Mouse (Mus musculus) neural tube, embryonic 13.5 days (tissue): Measurements from ENCODE around the gene Larp4b. TPM values are rescaled to one million over a fixed set of nuclear protein-coding genes. Genes with fewer than 3 reads are reported as not detected.

Experiments
- ATAC-seq: fragments of 200-750 bp; cut with Nextera tagmentation; 2 replicates; pipeline ENCODE4 v1.8.0; 2017; ENCODE audit warnings: low read depth, mild to moderate bottlenecking, moderate TSS enrichment, moderate library complexity
- H3K27ac ChIP-seq: fragments of 300-500 bp; sonication (generic); replicated peaks from 2 replicates; pipeline ENCODE4 v1.5.1; 2015; ENCODE audit warnings: moderate library complexity, mild to moderate bottlenecking, inconsistent platforms
- H3K27me3 ChIP-seq: fragments of 300-500 bp; sonication (generic); 2 replicates; pipeline ENCODE4 v1.6.1; 2015; ENCODE audit warnings: mild to moderate bottlenecking, inconsistent platforms
- H3K36me3 ChIP-seq: fragments of 300-500 bp; sonication (generic); 2 replicates; pipeline ENCODE4 v1.6.1; 2015; ENCODE audit warnings: mild to moderate bottlenecking, inconsistent platforms
- H3K4me1 ChIP-seq: fragments of 300-500 bp; sonication (generic); replicated peaks from 2 replicates; pipeline ENCODE4 v1.6.1; 2015; ENCODE audit warnings: inconsistent platforms
- H3K4me2 ChIP-seq: fragments of 300-500 bp; sonication (generic); 2 replicates; pipeline ENCODE4 v1.6.1; 2015; ENCODE audit warnings: inconsistent platforms, mild to moderate bottlenecking, moderate library complexity
- H3K4me3 ChIP-seq: fragments of 300-500 bp; sonication (generic); 2 replicates; pipeline ENCODE4 v1.5.1; 2015; ENCODE audit warnings: mild to moderate bottlenecking, inconsistent platforms
- H3K9ac ChIP-seq: fragments of 300-500 bp; sonication (generic); 2 replicates; pipeline ENCODE4 v1.6.1; 2015; ENCODE audit warnings: moderate library complexity, mild to moderate bottlenecking, inconsistent platforms
- H3K9me3 ChIP-seq: fragments of 300-500 bp; sonication (generic); 2 replicates; pipeline ENCODE4 v1.6.1; 2016; ENCODE audit warnings: inconsistent platforms
- WGBS: fragments of 180-500 bp; shearing (Covaris S2); methylation state at CpG from one replicate; pipeline ENCODE4 v1.1.7; 2015; 5-methylcytosine and 5-hydroxymethylcytosine counted together
- polyA plus RNA-seq: library from polyadenylated mRNA; unstranded; fragments of >200 nt; fragmentation: Nextera tagmentation; extraction: Ambion mirVana; gene quantifications from 2 replicates; pipeline ENCODE4 v1.2.1, GENCODE M21; 2015

Larp4b gene
- polyA plus RNA-seq, 1 experiment from 2014 or later: 31.6 TPM

DNA sequence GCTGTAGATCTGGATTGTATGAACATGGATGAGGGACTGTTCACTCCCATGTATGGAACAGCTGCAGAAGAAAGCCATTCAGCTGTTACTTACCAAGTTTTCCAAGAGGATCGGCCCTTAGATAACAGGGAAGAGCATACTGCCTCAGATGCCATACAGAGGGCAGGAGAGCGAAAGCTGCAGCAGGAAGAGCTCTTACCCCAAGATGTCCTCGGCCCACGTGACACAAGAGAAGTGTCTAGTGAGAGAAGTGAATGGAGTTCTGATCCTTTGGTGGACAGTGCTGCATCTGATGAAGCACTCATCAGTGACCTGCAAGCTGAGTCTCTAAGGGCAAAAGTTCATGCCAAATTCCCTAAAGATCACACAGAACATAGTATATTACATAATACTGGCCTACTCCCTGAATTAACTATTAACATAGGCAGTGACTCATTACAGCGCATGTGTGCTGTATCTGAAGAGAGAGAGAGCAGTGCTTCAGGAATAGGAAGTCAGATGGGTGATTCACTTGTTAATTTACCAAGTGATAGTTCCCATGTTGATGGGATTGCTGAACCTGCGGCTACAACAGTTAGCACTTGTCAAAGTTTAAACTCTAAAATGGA, 35.1 kb downstream of the Larp4b start:
- WGBS: 93% methylated on average over 6 of the region's 6 CpGs
- H3K9me3 ChIP-seq: no peaks in the 10 kb centered on the region

DNA sequence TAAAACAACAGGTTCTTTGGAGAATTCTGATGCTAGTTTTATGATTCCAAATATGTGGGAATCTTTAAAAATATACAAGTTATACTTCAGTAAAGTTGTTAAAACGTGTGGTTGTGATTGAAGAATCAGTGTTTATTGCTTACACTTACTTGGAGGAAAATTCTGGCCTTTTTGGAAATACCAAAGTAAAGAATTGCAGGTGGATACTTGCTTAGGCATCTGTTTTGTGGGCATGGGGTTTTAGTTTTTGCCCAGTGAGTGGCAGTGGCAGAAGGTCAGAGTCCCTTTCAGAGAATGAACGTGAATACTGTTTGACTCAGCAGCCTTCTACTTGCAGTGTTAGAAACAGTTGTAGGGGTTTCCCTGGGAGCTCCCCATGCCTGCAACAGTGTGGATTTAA, 40.7 kb downstream of the Larp4b start:
- no peaks in the 10 kb centered on the region for H3K4me1 ChIP-seq
- no peak overlapping the region for H3K9ac ChIP-seq
- no peak overlapping the region for H3K4me2 ChIP-seq
- ATAC-seq: no peak
- H3K4me3 ChIP-seq: no peak overlapping the region
- H3K27me3 ChIP-seq: no peaks in the 10 kb centered on the region
- H3K36me3 ChIP-seq: peaks cover 44% of the 10 kb centered on the region
- 73% methylated on average over 2 of the region's 2 CpGs for WGBS
- no peaks in the 10 kb centered on the region for H3K9me3 ChIP-seq
- H3K27ac ChIP-seq: no peak overlapping the region

More for the DNA sequence above, 35.1 kb downstream of the Larp4b start:
- ATAC-seq: no peak
- Histone ChIP-seq H3K9ac (no peak overlapping the region), H3K4me3 (no peak overlapping the region), H3K4me1 (no peaks in the 10 kb centered on the region), H3K27me3 (no peaks in the 10 kb centered on the region), H3K27ac (no peak overlapping the region), H3K36me3 (peaks cover 63% of the 10 kb centered on the region), H3K4me2 (no peak overlapping the region)

- no peaks in the 10 kb centered on the region for H3K4me1 ChIP-seq
- no peaks in the 10 kb centered on the region for H3K27me3 ChIP-seq
- WGBS: 91% methylated on average over 6 of the region's 6 CpGs
- H3K4me3 ChIP-seq: no peak overlapping the region
- no peak overlapping the region for H3K4me2 ChIP-seq
- ATAC-seq: no peak
- no peak overlapping the region for H3K9ac ChIP-seq
- no peak overlapping the region for H3K27ac ChIP-seq
- H3K36me3 ChIP-seq: peaks cover 43% of the 10 kb centered on the region
- H3K9me3 ChIP-seq: no peaks in the 10 kb centered on the region
Observed at GRCm38 (mm10) chr13:9136088-9136487, 42.4 kb downstream of the Larp4b start.

- Histone ChIP-seq H3K4me1 (no peaks in the 10 kb centered on the region), H3K36me3 (peaks cover 46% of the 10 kb centered on the region), H3K9ac (no peak overlapping the region), H3K27ac (no peak overlapping the region), H3K27me3 (no peaks in the 10 kb centered on the region), H3K4me3 (no peak overlapping the region), H3K9me3 (no peaks in the 10 kb centered on the region), H3K4me2 (no peak overlapping the region)
- no peak for ATAC-seq
- 76% methylated on average over 4 of the region's 4 CpGs for WGBS
Observed at GRCm38 (mm10) chr13:9136733-9137132, 43.1 kb downstream of the Larp4b start.

GRCm38 (mm10) chr13:9139466-9139991, 45.8 kb downstream of the Larp4b start:
- Histone ChIP-seq H3K4me2 (no peak overlapping the region), H3K4me3 (no peak overlapping the region), H3K9me3 (no peaks in the 10 kb centered on the region), H3K9ac (no peak overlapping the region), H3K27ac (no peak overlapping the region), H3K36me3 (peaks cover 67% of the 10 kb centered on the region), H3K27me3 (no peaks in the 10 kb centered on the region), H3K4me1 (peaks cover 4% of the 10 kb centered on the region; the same call in 1 of the 2 replicates)
- no peak for ATAC-seq
- 91% methylated on average over 6 of the region's 6 CpGs for WGBS

GRCm38 (mm10) chr13:9140204-9140603, 46.5 kb downstream of the Larp4b start:
- Histone ChIP-seq H3K27me3 (no peaks in the 10 kb centered on the region), H3K9ac (no peak overlapping the region), H3K36me3 (peaks cover 71% of the 10 kb centered on the region), H3K4me2 (no peak overlapping the region), H3K4me1 (peaks cover 4% of the 10 kb centered on the region; the same call in 1 of the 2 replicates), H3K9me3 (no peaks in the 10 kb centered on the region), H3K4me3 (no peak overlapping the region), H3K27ac (no peak overlapping the region)
- no peak for ATAC-seq
- WGBS: 87% methylated on average over 10 of the region's 10 CpGs

DNA sequence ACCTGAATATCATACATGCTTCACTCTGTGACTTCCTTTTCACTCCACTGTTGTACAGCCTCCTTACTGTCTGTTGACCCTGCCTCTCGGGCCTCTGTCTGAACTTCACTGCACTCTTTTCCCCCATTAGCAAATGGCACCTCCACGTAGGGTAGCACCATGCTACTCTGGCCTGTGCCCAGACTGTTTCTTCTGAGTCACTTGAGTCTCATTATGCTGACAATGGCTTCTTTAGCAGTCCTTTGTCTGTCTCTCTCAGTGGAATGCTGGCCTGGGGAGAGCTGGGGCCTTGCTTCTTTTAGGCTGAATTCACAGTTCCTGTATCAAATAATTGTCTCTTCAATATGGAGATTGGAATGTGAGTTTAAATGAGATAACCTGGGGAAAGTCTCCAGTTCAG, 48.7 kb downstream of the Larp4b start:
- WGBS: 13% methylated on average over 2 of the region's 2 CpGs

GRCm38 (mm10) chr13:9148830-9149229, 55.1 kb downstream of the Larp4b start:
- Histone ChIP-seq H3K4me1 (no peaks in the 10 kb centered on the region), H3K9me3 (no peaks in the 10 kb centered on the region), H3K9ac (no peak overlapping the region), H3K36me3 (peaks cover 69% of the 10 kb centered on the region), H3K27ac (no peak overlapping the region), H3K4me3 (no peak overlapping the region), H3K27me3 (no peaks in the 10 kb centered on the region), H3K4me2 (no peak overlapping the region)
- no peak for ATAC-seq
- 91% methylated on average over 2 of the region's 2 CpGs for WGBS

More for the DNA sequence above, 48.7 kb downstream of the Larp4b start:
- Histone ChIP-seq H3K4me1 (peaks cover 4% of the 10 kb centered on the region; the same call in 1 of the 2 replicates), H3K9me3 (no peaks in the 10 kb centered on the region), H3K36me3 (peaks cover 77% of the 10 kb centered on the region), H3K27ac (no peak overlapping the region), H3K4me3 (no peak overlapping the region), H3K27me3 (no peaks in the 10 kb centered on the region), H3K9ac (no peak overlapping the region), H3K4me2 (no peak overlapping the region)
- no peak for ATAC-seq

- H3K9ac ChIP-seq: no peak overlapping the region
Observed at GRCm38 (mm10) chr13:9149473-9150217, 56.0 kb downstream of the Larp4b start.

DNA sequence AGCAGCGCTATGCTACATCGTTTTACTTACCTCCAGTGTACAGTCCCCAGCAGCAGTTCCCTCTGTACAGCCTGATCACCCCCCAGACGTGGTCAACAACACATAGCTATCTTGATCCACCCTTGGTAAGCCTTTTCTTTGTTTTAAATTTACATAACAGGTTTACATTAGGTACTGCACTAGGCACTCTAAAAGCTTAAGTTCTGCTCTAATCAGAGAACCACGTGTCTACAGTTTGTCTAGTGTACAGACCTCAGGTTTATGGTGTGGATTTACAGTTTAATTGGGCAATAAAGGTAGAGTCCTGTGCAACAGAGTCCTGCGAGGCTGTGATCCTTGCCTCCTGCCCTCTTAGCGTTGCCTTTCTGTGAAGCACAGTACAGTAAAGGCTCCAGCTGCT, 57.4 kb downstream of the Larp4b start:
- Histone ChIP-seq H3K36me3 (peaks cover 70% of the 10 kb centered on the region), H3K27me3 (no peaks in the 10 kb centered on the region), H3K9ac (no peak overlapping the region), H3K9me3 (no peaks in the 10 kb centered on the region), H3K4me1 (no peaks in the 10 kb centered on the region), H3K4me2 (no peak overlapping the region), H3K4me3 (no peak overlapping the region), H3K27ac (no peak overlapping the region)
- 77% methylated on average over 6 of the region's 6 CpGs for WGBS
- ATAC-seq: no peak

More at GRCm38 (mm10) chr13:9149473-9150217, 56.0 kb downstream of the Larp4b start:
- Histone ChIP-seq H3K4me2 (no peak overlapping the region), H3K9me3 (no peaks in the 10 kb centered on the region), H3K27ac (no peak overlapping the region), H3K4me3 (no peak overlapping the region), H3K27me3 (no peaks in the 10 kb centered on the region), H3K4me1 (no peaks in the 10 kb centered on the region), H3K36me3 (peaks cover 70% of the 10 kb centered on the region)
- ATAC-seq: no peak
- WGBS: 50% methylated on average over 7 of the region's 7 CpGs

DNA sequence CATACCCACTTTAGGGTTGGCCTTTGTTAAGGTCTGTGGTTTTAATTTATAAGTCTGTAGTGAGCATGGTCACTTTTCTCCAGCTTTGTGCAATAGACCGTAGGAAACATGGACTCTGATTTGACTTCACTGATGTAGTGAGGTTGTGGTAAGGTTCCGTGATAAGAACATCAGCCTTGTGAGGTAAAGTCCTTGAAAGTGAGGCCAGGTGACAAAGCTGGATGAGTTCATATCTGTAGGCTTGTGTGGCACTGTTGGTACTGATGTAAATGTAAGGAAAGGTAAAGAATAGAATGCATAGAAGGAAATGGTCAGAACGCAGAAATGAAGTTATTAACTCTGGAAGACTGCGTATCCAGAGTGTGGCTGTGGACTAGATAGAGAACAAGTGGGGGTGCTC, 57.9 kb downstream of the Larp4b start:
- no peak for ATAC-seq
- WGBS: 96% methylated on average over 4 of the region's 4 CpGs
- H3K9ac ChIP-seq: no peak overlapping the region
- H3K27me3 ChIP-seq: no peaks in the 10 kb centered on the region
- no peak overlapping the region for H3K4me3 ChIP-seq
- H3K27ac ChIP-seq: no peak overlapping the region
- peaks cover 70% of the 10 kb centered on the region for H3K36me3 ChIP-seq
- no peaks in the 10 kb centered on the region for H3K9me3 ChIP-seq
- no peak overlapping the region for H3K4me2 ChIP-seq
- no peaks in the 10 kb centered on the region for H3K4me1 ChIP-seq

DNA sequence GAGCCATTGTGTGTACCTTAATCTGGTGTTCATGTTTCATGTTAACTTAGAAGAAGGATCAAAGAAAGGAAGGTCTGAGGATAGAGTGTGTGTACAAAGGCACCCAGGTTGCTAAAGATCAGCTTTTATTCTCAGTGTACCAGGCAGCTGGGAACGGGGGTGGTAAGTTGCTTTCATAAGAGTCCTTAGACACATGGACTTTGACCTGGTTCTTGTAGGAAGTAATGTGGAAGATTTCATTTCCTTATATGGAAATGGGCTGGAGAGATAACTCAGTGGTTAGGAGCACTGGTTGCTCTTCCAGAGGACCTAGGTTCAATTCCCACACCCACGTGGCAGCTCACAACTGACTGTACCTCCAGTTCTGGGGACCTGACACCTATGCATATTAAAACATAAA, 58.6 kb downstream of the Larp4b start:
- no peak overlapping the region for H3K27ac ChIP-seq
- H3K9me3 ChIP-seq: no peaks in the 10 kb centered on the region
- H3K4me3 ChIP-seq: no peak overlapping the region
- H3K27me3 ChIP-seq: no peaks in the 10 kb centered on the region
- H3K36me3 ChIP-seq: peaks cover 72% of the 10 kb centered on the region
- no peaks in the 10 kb centered on the region for H3K4me1 ChIP-seq
- ATAC-seq: no peak
- no peak overlapping the region for H3K9ac ChIP-seq
- H3K4me2 ChIP-seq: no peak overlapping the region
- WGBS: 89% methylated on average over 2 of the region's 2 CpGs
